Mouse (Mus musculus) CH12F3 (cell line): ENCODE data around the gene Pinlyp.

ENCODE experiments used
- in situ Hi-C: fragments of 300-500 bp; cut with MboI; formaldehyde crosslinking; loops from 2 replicates; pipeline ENCODE4 v1.14.3; 2020; ENCODE audit warnings: low sequenced_read_pairs

Gene Pinlyp

GRCm38 (mm10) chr7:24546068-24546614 lies at the start of gene Pinlyp, which contains the start of gene Xrcc1:
TSS of gene Pinlyp (minus strand) at chr7:24546118.
TSS of gene Xrcc1 (plus strand) at chr7:24546289.
- in situ Hi-C loops, result no loop called here

- in situ Hi-C loops, result no loop called here
Measured at GRCm38 (mm10) chr7:24595464-24595863, 49.5 kb upstream of the Pinlyp start.

GRCm38 (mm10) chr7:24594309-24594803 lies 48.4 kb upstream of the Pinlyp start:
- in situ Hi-C loops, result no loop called here

- in situ Hi-C loops, result no loop called here
Measured at GRCm38 (mm10) chr7:24593621-24594308, 47.8 kb upstream of the Pinlyp start.

GRCm38 (mm10) chr7:24592781-24593180 lies 46.9 kb upstream of the Pinlyp start:
- in situ Hi-C loops, result no loop called here

- in situ Hi-C loops, result no loop called here
Measured at GRCm38 (mm10) chr7:24592163-24592562, 46.2 kb upstream of the Pinlyp start.

- in situ Hi-C loops, result no loop called here
Measured at GRCm38 (mm10) chr7:24591735-24592134, 45.8 kb upstream of the Pinlyp start.

GRCm38 (mm10) chr7:24588336-24588735 lies 42.4 kb upstream of the Pinlyp start:
- in situ Hi-C loops, result no loop called here

GRCm38 (mm10) chr7:24587330-24588105 lies 41.6 kb upstream of the Pinlyp start, which contains the start of the genes Ethe1 and Zfp575:
TSS of gene Ethe1 (plus strand) at chr7:24587543.
TSS of gene Zfp575 (minus strand) at chr7:24587641.
- in situ Hi-C loops, result no loop called here

- in situ Hi-C loops, result no loop called here
Measured at GRCm38 (mm10) chr7:24586828-24587227, 40.9 kb upstream of the Pinlyp start.

GRCm38 (mm10) chr7:24585995-24586394 lies 40.1 kb upstream of the Pinlyp start:
- in situ Hi-C loops, result no loop called here

GRCm38 (mm10) chr7:24584876-24585275 lies 39.0 kb upstream of the Pinlyp start:
- in situ Hi-C loops, result no loop called here

- in situ Hi-C loops, result no loop called here
Measured at GRCm38 (mm10) chr7:24577811-24578210, 31.9 kb upstream of the Pinlyp start.

- in situ Hi-C loops, result no loop called here
Measured at GRCm38 (mm10) chr7:24574224-24574796, 28.4 kb upstream of the Pinlyp start.

GRCm38 (mm10) chr7:24572455-24572854 lies 26.5 kb upstream of the Pinlyp start:
- in situ Hi-C loops, result no loop called here

GRCm38 (mm10) chr7:24571071-24571470 lies 25.2 kb upstream of the Pinlyp start:
- in situ Hi-C loops, result no loop called here

- in situ Hi-C loops, result no loop called here
Measured at GRCm38 (mm10) chr7:24568512-24568911, 22.6 kb upstream of the Pinlyp start.

GRCm38 (mm10) chr7:24566206-24566605 lies 20.3 kb upstream of the Pinlyp start:
- in situ Hi-C loops, result no loop called here

GRCm38 (mm10) chr7:24565627-24566026 lies 19.7 kb upstream of the Pinlyp start:
- in situ Hi-C loops, result no loop called here

GRCm38 (mm10) chr7:24564607-24565265 lies 18.8 kb upstream of the Pinlyp start:
- in situ Hi-C loops, result no loop called here

GRCm38 (mm10) chr7:24563837-24564206 lies 17.9 kb upstream of the Pinlyp start:
- in situ Hi-C loops, result no loop called here
